Mouse (Mus musculus): Measurements from ENCODE around the gene 4930524J08Rik.

Gene 4930524J08Rik

DNA sequence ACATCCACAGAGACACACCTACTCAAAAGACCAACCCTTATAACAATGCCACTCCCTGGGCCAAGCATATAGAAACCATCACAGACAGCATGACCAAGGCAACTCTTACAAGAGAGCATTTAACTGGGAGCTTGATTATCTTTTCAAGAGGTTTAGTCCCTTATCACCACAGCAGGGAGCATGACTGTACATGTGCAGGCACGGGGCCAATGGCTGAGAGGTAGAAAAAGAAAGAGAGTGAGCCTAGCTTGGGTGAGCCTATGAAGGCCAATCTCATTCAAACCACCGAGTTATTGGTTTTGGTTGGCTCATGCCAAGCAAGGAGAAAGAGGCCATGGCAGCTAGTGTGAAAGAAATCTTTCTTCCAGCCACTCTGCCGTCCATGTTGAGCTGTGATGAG lies 26.6 kb downstream of the 4930524J08Rik start:
- DNase-seq (ENCODE audit: low spot score) = no peak

DNA sequence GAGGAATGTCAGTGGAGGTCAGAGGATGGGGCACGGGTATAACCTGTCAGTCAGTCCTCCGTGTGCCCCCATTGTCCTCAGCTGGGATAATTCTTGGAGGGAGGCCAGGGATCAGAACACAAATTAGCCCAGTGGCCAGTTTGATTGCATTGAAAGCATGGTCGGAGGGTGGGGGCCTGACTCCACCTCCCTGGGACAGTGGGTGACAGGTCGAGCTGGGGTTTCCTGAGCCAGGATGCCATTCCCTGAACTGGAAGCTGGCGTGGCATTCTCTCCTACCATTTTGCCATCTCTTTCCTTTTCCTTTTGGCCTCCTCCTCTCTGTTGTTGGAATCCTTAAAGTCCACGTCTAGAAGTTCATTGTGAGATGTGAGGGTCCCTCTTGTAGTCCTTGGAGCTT lies 27.0 kb downstream of the 4930524J08Rik start:
- no peak for DNase-seq (ENCODE audit: low spot score)

DNA sequence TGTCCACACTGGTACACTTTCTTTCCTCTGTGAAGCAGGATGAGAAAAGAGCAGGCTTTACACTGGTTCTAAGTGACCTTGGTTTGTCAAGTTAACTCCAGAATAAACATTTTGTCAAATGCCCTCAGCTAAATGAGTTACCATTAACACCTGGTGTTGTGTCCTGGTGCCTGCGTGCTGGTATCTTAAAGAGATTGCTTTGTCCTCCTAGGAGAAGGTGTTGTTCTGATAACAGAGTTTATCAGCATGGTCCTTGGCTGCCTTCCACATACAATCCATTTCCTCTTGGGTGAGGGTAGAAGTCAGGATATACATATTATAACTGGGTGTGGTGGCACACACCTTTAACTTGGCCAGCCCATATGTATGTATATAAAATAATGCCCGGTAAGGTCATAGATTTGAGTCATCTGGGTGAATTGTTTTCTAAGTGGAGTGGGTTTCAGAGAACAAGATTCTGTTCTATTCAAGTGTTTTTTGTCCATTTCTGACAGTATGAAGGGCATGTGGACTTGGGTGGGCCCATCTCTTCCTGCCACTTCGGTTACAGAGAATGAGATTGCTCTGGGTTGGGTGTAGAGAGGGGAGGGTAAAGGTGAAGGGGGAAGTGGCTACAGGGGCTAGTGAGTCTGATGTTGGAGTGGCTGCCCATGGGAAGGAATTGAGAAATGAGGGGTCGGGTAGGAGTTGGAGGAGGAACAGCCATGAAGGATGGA lies 27.6 kb downstream of the 4930524J08Rik start:
- no peak for DNase-seq (ENCODE audit: low spot score)

DNA sequence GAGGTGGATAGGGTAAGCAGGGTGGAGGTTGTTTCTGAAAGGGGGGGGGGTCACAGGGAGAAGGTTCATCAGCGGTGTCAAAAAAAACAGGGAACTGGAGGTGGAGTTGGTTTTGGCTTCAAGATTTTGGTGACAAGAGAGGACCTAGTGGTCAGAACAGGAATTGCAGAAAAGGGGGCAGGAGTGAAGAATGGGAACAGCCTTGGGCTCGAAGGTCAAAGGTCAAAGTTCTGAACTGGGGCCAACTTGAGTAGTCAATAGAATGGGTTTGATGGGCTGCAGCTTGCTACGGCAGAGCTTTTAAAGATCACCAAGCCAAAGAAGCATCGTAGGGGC lies 28.1 kb downstream of the 4930524J08Rik start:
- no peak for DNase-seq (ENCODE audit: low spot score)

DNA sequence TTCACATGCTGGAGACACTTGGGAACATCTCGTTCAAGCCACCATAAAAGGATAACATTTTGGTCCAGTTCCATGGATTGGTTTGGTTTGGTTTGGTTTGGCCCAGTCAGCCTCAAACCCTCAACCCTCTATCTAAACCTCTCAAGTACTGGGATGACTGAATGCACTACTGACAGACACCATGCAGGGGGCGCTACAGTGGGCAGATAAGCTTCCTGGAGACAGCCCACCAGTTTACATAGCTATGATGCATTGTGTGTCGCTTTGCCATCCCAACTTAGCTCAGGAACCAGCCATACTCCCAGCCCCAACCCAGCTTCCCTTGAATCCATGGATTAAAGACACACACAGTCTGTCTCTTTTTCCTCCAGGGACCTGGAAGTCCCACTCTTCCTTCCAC lies 29.6 kb downstream of the 4930524J08Rik start:
- DNase-seq (ENCODE audit: low spot score) = no peak

DNA sequence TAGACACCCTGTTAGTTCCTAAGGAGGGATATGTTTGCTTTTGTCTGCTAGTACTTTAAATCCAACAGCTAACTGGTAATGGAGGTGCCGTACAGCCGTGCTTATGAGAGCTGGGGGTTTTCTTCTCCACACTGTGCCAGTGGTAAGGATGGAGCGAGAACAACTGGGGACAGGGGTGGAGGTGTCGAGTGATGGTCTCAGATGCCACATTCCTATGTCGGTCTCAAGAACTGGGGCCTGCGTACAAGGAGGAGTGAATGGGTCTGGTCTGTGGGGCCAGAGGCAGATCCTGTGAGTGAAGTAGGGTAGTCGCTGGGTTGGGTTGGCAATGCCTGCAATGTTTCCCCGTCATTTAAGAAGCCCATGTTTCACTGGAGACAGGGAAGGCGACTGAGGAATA lies 33.7 kb downstream of the 4930524J08Rik start:
- no peak for DNase-seq (ENCODE audit: low spot score)

DNA sequence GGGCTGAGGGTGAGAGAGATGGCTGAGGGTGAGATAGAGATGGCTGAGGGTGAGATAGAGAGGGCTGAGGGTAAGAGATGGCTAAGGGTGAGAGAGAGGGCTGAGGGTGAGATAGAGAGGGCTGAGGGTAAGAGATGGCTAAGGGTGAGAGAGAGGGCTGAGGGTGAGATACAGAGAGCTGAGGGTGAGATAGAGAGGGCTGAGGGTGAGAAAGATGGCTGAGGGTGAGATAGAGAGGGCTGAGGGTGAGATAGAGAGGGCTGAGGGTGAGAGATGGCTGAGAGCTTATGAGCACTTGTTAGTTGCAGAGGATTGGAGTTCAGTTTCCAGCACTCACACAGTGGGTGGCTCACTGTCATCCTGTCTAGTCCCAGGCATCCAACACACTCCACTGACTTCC lies 41.2 kb downstream of the 4930524J08Rik start:
- DNase-seq (ENCODE audit: low spot score) = no peak

DNA sequence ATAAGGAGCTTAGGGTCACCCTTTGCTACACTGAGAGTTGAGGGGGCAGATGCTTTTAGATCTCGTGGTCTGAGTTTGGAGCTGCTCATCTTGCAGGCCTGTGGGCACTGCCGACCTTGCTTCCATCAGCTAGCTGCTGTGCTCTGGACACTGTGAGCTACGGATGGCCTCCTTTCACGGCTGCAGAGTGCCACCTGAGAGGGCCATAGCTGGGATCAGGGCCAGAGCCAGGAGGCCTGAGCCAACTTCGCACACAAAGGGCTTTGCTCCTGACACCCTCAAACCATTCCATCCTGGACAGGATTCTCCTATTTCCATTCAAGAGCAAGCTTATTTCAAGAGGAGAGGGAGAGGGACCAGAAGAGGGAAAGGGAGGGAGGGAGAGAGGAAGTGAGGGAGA lies 45.5 kb downstream of the 4930524J08Rik start:
- DNase-seq (ENCODE audit: low spot score) = no peak

DNA sequence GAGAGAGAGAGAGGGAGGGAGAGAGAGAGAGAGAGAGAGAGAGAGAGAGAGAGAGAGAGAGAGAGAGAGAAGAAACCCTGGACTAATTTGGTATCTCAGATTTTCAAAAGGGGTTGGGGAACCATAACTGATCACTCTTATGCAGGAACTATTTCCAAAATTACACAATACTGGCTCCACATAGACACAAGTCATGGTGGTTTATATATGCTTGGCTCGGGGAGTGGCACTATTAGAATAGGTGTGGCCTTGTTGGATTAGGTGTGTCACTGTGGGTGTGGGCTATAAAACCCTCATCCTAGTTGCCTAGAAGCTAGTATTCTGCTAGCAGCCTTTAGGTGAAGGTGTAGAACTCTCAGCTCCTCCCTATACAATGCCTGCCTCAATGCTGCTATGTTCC lies 46.0 kb downstream of the 4930524J08Rik start:
- DNase-seq (ENCODE audit: low spot score) = no peak
